Mouse (Mus musculus) stomach, embryonic 16.5 days (tissue): ENCODE results near the gene Myo1b. TPM values are rescaled to one million over a fixed set of nuclear protein-coding genes. Genes with fewer than 3 reads are reported as not detected.

ENCODE experiments used
- ATAC-seq: fragments of 200-750 bp; cut with Nextera tagmentation; 2 replicates; pipeline ENCODE4 v1.8.0; 2017; ENCODE audit warnings: moderate number of reproducible peaks, moderate TSS enrichment; ENCODE audit not compliant: insufficient read depth, low FRiP score
- H3K27ac ChIP-seq: fragments of 300-500 bp; sonication (generic); 2 replicates; pipeline ENCODE4 v1.5.1; 2014; ENCODE audit warnings: low read length
- H3K27me3 ChIP-seq: fragments of 300-500 bp; sonication (generic); 2 replicates; pipeline ENCODE4 v1.6.1; 2014; ENCODE audit warnings: low read length, control low read depth, mixed read lengths; ENCODE audit not compliant: control insufficient read depth, insufficient read depth
- H3K36me3 ChIP-seq: fragments of 300-500 bp; sonication (generic); 2 replicates; pipeline ENCODE4 v1.6.1; 2014; ENCODE audit warnings: low read length; ENCODE audit not compliant: control insufficient read depth, insufficient read depth
- H3K4me1 ChIP-seq: fragments of 300-500 bp; sonication (generic); 2 replicates; pipeline ENCODE4 v1.6.1; 2014; ENCODE audit warnings: low read length, control low read depth, mixed read lengths; ENCODE audit not compliant: control insufficient read depth, insufficient read depth
- H3K4me2 ChIP-seq: fragments of 300-500 bp; sonication (generic); 2 replicates; pipeline ENCODE4 v1.6.1; 2014; ENCODE audit warnings: low read depth, low read length, mixed read lengths
- H3K4me3 ChIP-seq: fragments of 300-500 bp; sonication (generic); replicated peaks from 2 replicates; pipeline ENCODE4 v1.5.1; 2014; ENCODE audit warnings: mild to moderate bottlenecking, low read length
- H3K9ac ChIP-seq: fragments of 300-500 bp; sonication (generic); 2 replicates; pipeline ENCODE4 v1.6.1; 2014; ENCODE audit warnings: low read length
- H3K9me3 ChIP-seq: fragments of 300-500 bp; sonication (generic); replicated peaks from 2 replicates; pipeline ENCODE4 v1.6.1; 2016; ENCODE audit warnings: low read length, control low read depth; ENCODE audit not compliant: control insufficient read depth
- WGBS: fragments of 180-500 bp; shearing (Covaris S2); extraction: QIAGEN DNeasy Blood & Tissue Kit; methylation state at CpG from one replicate; pipeline ENCODE4 v1.1.7; 2014; 5-methylcytosine and 5-hydroxymethylcytosine counted together
- polyA plus RNA-seq: library from polyadenylated mRNA; unstranded; fragments of >200 nt; fragmentation: Nextera tagmentation; extraction: Ambion mirVana; gene quantifications from 2 replicates; pipeline ENCODE4 v1.2.1, GENCODE M21; 2015

Gene Myo1b
- polyA plus RNA-seq, 1 experiment from 2014 or later, result 57.8 TPM

- no peak overlapping the region for H3K27ac ChIP-seq
- no peak overlapping the region for H3K9ac ChIP-seq
- no peaks in the 10 kb centered on the region for H3K9me3 ChIP-seq
- 58% methylated on average over 5 of the region's 5 CpGs for WGBS
- no peaks in the 10 kb centered on the region for H3K4me1 ChIP-seq
- ATAC-seq, result no peak
- H3K4me3 ChIP-seq, result no peak overlapping the region
- no peak overlapping the region for H3K4me2 ChIP-seq
- no peaks in the 10 kb centered on the region for H3K27me3 ChIP-seq
- H3K36me3 ChIP-seq, result no peaks in the 10 kb centered on the region
Observed at GRCm38 (mm10) chr1:51739252-51739852, 176.5 kb downstream of the Myo1b start.

GRCm38 (mm10) chr1:51736822-51737221 lies 179.0 kb downstream of the Myo1b start:
- no peak for ATAC-seq

GRCm38 (mm10) chr1:51734721-51735120 lies 181.2 kb downstream of the Myo1b start:
- ATAC-seq, result no peak
- no peaks in the 10 kb centered on the region for H3K36me3 ChIP-seq
- no peaks in the 10 kb centered on the region for H3K9me3 ChIP-seq
- H3K4me1 ChIP-seq, result no peaks in the 10 kb centered on the region
- no peak overlapping the region for H3K4me3 ChIP-seq
- no peaks in the 10 kb centered on the region for H3K27me3 ChIP-seq
- H3K4me2 ChIP-seq, result no peak overlapping the region
- WGBS, result 83% methylated on average over 6 of the region's 6 CpGs
- no peak overlapping the region for H3K9ac ChIP-seq
- no peak overlapping the region for H3K27ac ChIP-seq

More at GRCm38 (mm10) chr1:51736822-51737221, 179.0 kb downstream of the Myo1b start:
- Histone ChIP-seq H3K9ac (no peak overlapping the region), H3K4me3 (no peak overlapping the region), H3K27ac (no peak overlapping the region), H3K4me2 (no peak overlapping the region), H3K27me3 (no peaks in the 10 kb centered on the region), H3K9me3 (no peaks in the 10 kb centered on the region), H3K4me1 (no peaks in the 10 kb centered on the region), H3K36me3 (no peaks in the 10 kb centered on the region)
- 75% methylated on average over 2 of the region's 2 CpGs for WGBS

GRCm38 (mm10) chr1:51729407-51729806 lies 186.5 kb downstream of the Myo1b start:
- 87% methylated on average over 1 of the region's 1 CpGs for WGBS
- Histone ChIP-seq H3K4me3 (no peak overlapping the region), H3K4me1 (no peaks in the 10 kb centered on the region), H3K9me3 (no peaks in the 10 kb centered on the region), H3K9ac (no peak overlapping the region), H3K4me2 (no peak overlapping the region), H3K27ac (no peak overlapping the region), H3K27me3 (no peaks in the 10 kb centered on the region), H3K36me3 (no peaks in the 10 kb centered on the region)
- ATAC-seq, result no peak

- no peak overlapping the region for H3K4me2 ChIP-seq
- H3K27me3 ChIP-seq, result no peaks in the 10 kb centered on the region
- no peaks in the 10 kb centered on the region for H3K9me3 ChIP-seq
- H3K9ac ChIP-seq, result no peak overlapping the region
- whole genome bisulfite sequencing, result 56% methylated on average over 4 of the region's 4 CpGs
- no peaks in the 10 kb centered on the region for H3K36me3 ChIP-seq
- H3K4me3 ChIP-seq, result no peak overlapping the region
- H3K27ac ChIP-seq, result no peak overlapping the region
- H3K4me1 ChIP-seq, result no peaks in the 10 kb centered on the region
- ATAC-seq, result no peak
Observed at GRCm38 (mm10) chr1:51728816-51729215, 187.1 kb downstream of the Myo1b start.

- Histone ChIP-seq H3K4me2 (no peak overlapping the region), H3K9ac (no peak overlapping the region), H3K4me1 (no peaks in the 10 kb centered on the region), H3K9me3 (no peaks in the 10 kb centered on the region), H3K27ac (no peak overlapping the region), H3K36me3 (no peaks in the 10 kb centered on the region), H3K4me3 (no peak overlapping the region), H3K27me3 (no peaks in the 10 kb centered on the region)
- no peak for ATAC-seq
- WGBS, result 52% methylated on average over 9 of the region's 9 CpGs
Observed at GRCm38 (mm10) chr1:51719897-51720673, 195.8 kb downstream of the Myo1b start.

- Histone ChIP-seq H3K27ac (no peak overlapping the region), H3K4me2 (no peak overlapping the region), H3K4me3 (no peak overlapping the region), H3K9ac (no peak overlapping the region), H3K9me3 (no peaks in the 10 kb centered on the region), H3K27me3 (no peaks in the 10 kb centered on the region), H3K4me1 (no peaks in the 10 kb centered on the region), H3K36me3 (no peaks in the 10 kb centered on the region)
- ATAC-seq, result no peak
- whole genome bisulfite sequencing, result 73% methylated on average over 2 of the region's 2 CpGs
Observed at GRCm38 (mm10) chr1:51710831-51711230, 205.0 kb downstream of the Myo1b start.

- no peaks in the 10 kb centered on the region for H3K4me1 ChIP-seq
- H3K9me3 ChIP-seq, result no peaks in the 10 kb centered on the region
- no peak overlapping the region for H3K9ac ChIP-seq
- no peak for ATAC-seq
- H3K4me3 ChIP-seq, result no peak overlapping the region
- 86% methylated on average over 3 of the region's 3 CpGs for WGBS
- no peak overlapping the region for H3K27ac ChIP-seq
- no peak overlapping the region for H3K4me2 ChIP-seq
- no peaks in the 10 kb centered on the region for H3K36me3 ChIP-seq
- no peaks in the 10 kb centered on the region for H3K27me3 ChIP-seq
Observed at GRCm38 (mm10) chr1:51706106-51706505, 209.8 kb downstream of the Myo1b start.

GRCm38 (mm10) chr1:51704610-51705009 lies 211.3 kb downstream of the Myo1b start:
- Histone ChIP-seq H3K9ac (no peak overlapping the region), H3K4me3 (no peak overlapping the region), H3K27me3 (no peaks in the 10 kb centered on the region), H3K36me3 (no peaks in the 10 kb centered on the region), H3K4me1 (no peaks in the 10 kb centered on the region), H3K9me3 (no peaks in the 10 kb centered on the region), H3K27ac (no peak overlapping the region), H3K4me2 (no peak overlapping the region)
- 76% methylated on average over 4 of the region's 4 CpGs for WGBS
- no peak for ATAC-seq
